Mouse (Mus musculus) neutrophil, adult 5-6 weeks (primary cell): Measurements from ENCODE around the gene 1600012H06Rik. TPM values are rescaled to one million over a fixed set of nuclear protein-coding genes. Genes with fewer than 3 reads are reported as not detected.
A peak's percentile ranks its signal among the peaks of the same experiment; 100 is the strongest.
"Not testable (repeated sequence)": the region's sequence is repeated elsewhere in the genome, so short reads cannot be mapped to it uniquely, and the experiment has no call there.

Experiments
- ATAC-seq: fragments of 151-379, 151-347 bp; 2 replicates; pipeline ENCODE4 v1.8.0; 2017; ENCODE audit warnings: mild to moderate bottlenecking, moderate TSS enrichment; ENCODE audit not compliant: insufficient number of reproducible peaks, poor library complexity, low FRiP score, severe bottlenecking; ENCODE audit errors: extremely low read depth
- total RNA-seq: library from RNA; stranded (forward); fragments of 200-1000 nt; gene quantifications from 2 replicates; pipeline ENCODE4 v1.2.3, GENCODE M21; 2017

The 1600012H06Rik gene
- total RNA-seq, 1 experiment from 2014 or later = 28.5 TPM

- no peak for ATAC-seq
Measured at GRCm38 (mm10) chr17:14935841-14936605, 7.0 kb upstream of the 1600012H06Rik start.

GRCm38 (mm10) chr17:14942181-14942580 is 803 bp upstream of the 1600012H06Rik start:
- ATAC-seq = not testable (repeated sequence)

GRCm38 (mm10) chr17:14943729-14944059 is 710 bp downstream of the 1600012H06Rik start:
- ATAC-seq = no peak

GRCm38 (mm10) chr17:14944551-14944950 is 1.6 kb downstream of the 1600012H06Rik start:
- no peak for ATAC-seq

GRCm38 (mm10) chr17:14949161-14949827 is 6.3 kb downstream of the 1600012H06Rik start:
- ATAC-seq = no peak

GRCm38 (mm10) chr17:14953452-14953851 is 10.5 kb downstream of the 1600012H06Rik start:
- no peak for ATAC-seq

GRCm38 (mm10) chr17:14958686-14959327 is 15.8 kb downstream of the 1600012H06Rik start:
- no peak for ATAC-seq

- ATAC-seq = no peak
Measured at GRCm38 (mm10) chr17:14959979-14960378, 17.0 kb downstream of the 1600012H06Rik start.

- ATAC-seq = no peak
Measured at GRCm38 (mm10) chr17:14960520-14960919, 17.5 kb downstream of the 1600012H06Rik start.

GRCm38 (mm10) chr17:14960951-14961556 is 18.1 kb downstream of the 1600012H06Rik start, which contains the start of gene Phf10:
Gene Phf10, minus strand, starts transcription at chr17:14961273.
- not testable (repeated sequence) for ATAC-seq

GRCm38 (mm10) chr17:14961557-14962154 is 18.7 kb downstream of the 1600012H06Rik start:
- ATAC-seq = peak; percentile 59

GRCm38 (mm10) chr17:14968373-14968913 is 25.5 kb downstream of the 1600012H06Rik start:
- ATAC-seq = not testable (repeated sequence)

- peak; percentile 76 for ATAC-seq
Measured at GRCm38 (mm10) chr17:14977718-14978361, 34.9 kb downstream of the 1600012H06Rik start.

GRCm38 (mm10) chr17:14978362-14979038 is 35.5 kb downstream of the 1600012H06Rik start, which contains the start of the genes 9030025P20Rik and Gm3417:
Gene 9030025P20Rik, plus strand, starts transcription at chr17:14978468.
Gene Gm3417, minus strand, starts transcription at chr17:14978790.
- ATAC-seq = peak; percentile 96

GRCm38 (mm10) chr17:14990116-14990702 is 47.2 kb downstream of the 1600012H06Rik start:
- not testable (repeated sequence) for ATAC-seq

- not testable (repeated sequence) for ATAC-seq
Measured at GRCm38 (mm10) chr17:14992522-14993138, 49.6 kb downstream of the 1600012H06Rik start.
